Mouse (Mus musculus): ENCODE data around the gene Ubxn6.
A peak's percentile ranks its signal among the peaks of the same experiment; 100 is the strongest.
"Not testable (repeated sequence)": the region's sequence is repeated elsewhere in the genome, so short reads cannot be mapped to it uniquely, and the experiment has no call there.

Ubxn6 gene

GRCm38 (mm10) chr17:56100811-56101210, 26.0 kb upstream of the Ubxn6 start:
- DNase-seq, result no peak

DNA sequence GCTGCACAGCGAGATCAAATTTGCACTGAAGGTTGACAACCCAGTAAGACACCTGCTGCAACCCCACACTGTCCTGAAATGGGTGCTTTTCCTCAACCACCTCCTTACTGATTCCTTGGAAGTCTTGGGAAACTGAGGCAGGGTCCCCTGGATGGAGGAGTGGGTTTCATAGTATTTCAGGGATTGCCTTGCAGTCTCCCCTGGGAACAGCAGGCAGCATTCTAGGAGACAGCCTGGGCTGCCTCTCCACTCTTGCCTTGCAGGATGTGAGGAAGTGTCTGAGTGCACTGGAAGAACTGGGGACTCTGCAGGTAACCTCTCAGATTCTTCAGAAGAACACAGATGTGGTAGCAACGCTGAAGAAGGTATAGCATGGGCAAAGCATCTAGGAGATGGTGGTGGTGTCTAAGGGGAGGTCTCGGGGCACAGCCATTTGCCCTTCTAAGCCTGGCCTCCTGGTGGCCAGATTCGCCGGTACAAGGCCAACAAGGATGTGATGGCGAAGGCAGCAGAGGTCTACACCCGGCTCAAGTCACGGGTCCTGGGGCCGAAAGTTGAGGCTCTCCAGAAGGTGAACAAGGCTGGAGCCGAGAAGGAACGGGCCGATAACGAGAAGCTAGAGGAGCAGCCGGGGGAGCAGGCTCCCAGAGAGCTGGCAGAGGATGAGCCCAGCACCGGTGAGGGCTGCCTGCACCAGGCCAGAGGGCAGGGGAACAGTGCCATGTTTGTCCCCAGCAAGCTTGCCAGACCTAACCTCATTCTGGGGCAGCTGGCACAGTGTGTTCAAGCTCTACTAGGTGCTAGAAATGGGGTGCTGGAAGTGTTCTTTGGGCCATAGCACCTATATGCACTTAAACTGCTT, 24.1 kb upstream of the Ubxn6 start:
- DNase-seq, result no peak

DNA sequence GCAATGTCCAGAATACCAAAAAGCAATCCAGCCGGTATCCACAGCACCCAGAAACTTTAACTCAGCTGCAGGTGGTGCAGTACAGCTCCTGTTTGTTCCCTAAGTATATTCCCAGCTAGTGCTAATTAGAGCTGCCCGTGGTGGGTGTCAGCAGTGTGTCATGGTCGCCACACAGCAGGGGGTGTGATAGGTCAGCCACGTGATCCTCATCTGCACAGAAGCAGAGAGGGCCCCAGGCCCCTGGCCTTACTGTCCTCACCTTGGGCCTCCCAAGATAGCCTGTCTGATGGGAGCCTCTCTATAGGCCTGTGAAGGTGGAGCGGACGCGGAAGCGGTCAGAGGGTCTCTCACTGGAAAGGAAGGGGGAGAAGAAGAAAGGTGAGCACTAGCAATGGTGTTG, 23.4 kb upstream of the Ubxn6 start:
- DNase-seq, result no peak

- DNase-seq, result no peak
Measured at GRCm38 (mm10) chr17:56096883-56097282, 22.1 kb upstream of the Ubxn6 start.

- DNase-seq, result no peak
Measured at GRCm38 (mm10) chr17:56092794-56093193, 18.0 kb upstream of the Ubxn6 start.

GRCm38 (mm10) chr17:56092312-56092711, 17.5 kb upstream of the Ubxn6 start:
- DNase-seq, result no peak

- peak; percentile 30 for DNase-seq
Measured at GRCm38 (mm10) chr17:56080781-56081585, 6.2 kb upstream of the Ubxn6 start.

GRCm38 (mm10) chr17:56079921-56080320, 5.1 kb upstream of the Ubxn6 start:
- peak; percentile 45 for DNase-seq

GRCm38 (mm10) chr17:56078880-56079795, 4.3 kb upstream of the Ubxn6 start, which contains the start of gene Hdgfl2:
Hdgfl2 (plus strand) TSS chr17:56079634.
- DNase-seq, result peak; percentile 100

GRCm38 (mm10) chr17:56078361-56078760, 3.5 kb upstream of the Ubxn6 start:
- DNase-seq, result peak; percentile 53

DNA sequence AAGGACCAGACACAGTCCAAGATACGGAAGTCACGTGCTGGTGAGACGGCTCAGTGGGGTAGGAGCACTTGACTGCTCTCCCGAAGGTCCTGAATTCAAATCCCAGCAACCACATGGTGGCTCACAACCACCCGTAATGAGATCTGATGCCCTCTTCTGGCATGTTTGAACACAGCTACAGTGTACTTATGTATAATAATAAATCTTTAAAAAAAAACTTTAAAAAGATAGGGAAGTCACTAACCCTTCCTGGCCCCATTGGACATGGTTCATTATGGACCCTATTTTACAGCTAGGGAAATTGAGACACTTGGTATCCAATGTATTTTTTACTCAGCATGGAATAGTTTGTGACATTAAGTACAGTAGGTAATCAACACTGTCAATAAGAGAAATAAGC, 2.7 kb upstream of the Ubxn6 start:
- no peak for DNase-seq

GRCm38 (mm10) chr17:56074097-56074826, 566 bp downstream of the Ubxn6 start:
- DNase-seq, result peak; percentile 90

- no peak for DNase-seq
Measured at GRCm38 (mm10) chr17:56072243-56072642, 2.6 kb downstream of the Ubxn6 start.

- no peak for DNase-seq
Measured at GRCm38 (mm10) chr17:56071126-56071525, 3.7 kb downstream of the Ubxn6 start.

GRCm38 (mm10) chr17:56069066-56069465, 5.8 kb downstream of the Ubxn6 start:
- DNase-seq, result no peak

DNA sequence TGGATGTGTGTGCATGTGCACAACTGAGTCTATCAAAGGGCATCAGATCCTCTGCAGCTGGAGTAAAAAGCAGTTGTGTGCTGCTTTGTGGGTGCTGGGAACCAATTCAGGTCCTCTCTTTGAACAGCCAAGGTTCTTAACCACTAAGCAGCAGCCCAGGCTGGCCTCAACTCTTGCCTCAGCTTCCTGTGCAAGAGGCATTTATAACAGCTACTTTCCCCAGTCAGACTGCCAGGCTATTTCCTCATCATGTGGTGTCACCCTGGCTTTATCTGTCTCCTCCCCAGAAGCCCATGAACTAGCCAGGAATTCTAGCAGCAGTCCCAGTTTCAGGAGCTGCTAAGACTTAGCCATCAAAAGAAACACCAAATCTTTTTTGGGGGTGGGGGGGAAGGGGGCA, 8.4 kb downstream of the Ubxn6 start:
- DNase-seq, result no peak

GRCm38 (mm10) chr17:56065715-56066114, 9.1 kb downstream of the Ubxn6 start:
- DNase-seq, result not testable (repeated sequence)

GRCm38 (mm10) chr17:56062081-56062480, 12.7 kb downstream of the Ubxn6 start:
- no peak for DNase-seq

- DNase-seq, result no peak
Measured at GRCm38 (mm10) chr17:56057381-56058120, 17.3 kb downstream of the Ubxn6 start.

DNA sequence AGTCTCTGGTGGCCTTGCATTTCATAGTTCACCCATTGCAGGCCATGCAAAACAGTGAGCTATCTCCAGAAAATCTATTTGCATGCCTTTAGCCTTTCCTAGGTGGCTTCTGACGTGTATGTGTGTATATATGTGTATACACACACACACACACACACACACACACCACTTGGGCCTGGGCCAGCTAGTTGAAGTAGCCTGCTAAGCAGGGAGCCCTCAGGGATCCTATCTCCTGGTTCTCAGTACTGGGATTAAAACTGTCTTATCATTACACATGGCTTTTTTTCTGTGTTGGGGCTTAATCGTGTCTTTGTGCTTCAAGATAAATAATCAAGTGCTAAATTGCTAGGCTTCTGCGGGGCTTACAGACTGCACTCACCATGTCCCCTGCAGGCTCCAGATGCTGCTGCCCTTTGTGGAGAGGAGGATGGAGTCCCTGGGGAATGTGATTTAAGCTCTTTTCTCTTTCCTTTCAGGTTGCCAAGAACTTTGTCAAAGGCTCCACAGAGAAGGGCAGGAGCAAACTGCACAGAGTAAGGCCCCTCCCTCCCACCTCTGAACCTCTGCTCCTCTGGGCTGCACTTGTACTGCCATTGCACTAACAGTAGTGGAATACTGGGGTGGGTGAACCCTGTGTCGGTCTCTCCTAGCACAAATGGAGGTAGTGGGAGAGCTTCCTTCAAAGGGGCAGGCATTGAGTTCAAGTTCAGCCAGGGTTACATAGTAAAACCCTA, 18.7 kb downstream of the Ubxn6 start:
- DNase-seq, result no peak

DNA sequence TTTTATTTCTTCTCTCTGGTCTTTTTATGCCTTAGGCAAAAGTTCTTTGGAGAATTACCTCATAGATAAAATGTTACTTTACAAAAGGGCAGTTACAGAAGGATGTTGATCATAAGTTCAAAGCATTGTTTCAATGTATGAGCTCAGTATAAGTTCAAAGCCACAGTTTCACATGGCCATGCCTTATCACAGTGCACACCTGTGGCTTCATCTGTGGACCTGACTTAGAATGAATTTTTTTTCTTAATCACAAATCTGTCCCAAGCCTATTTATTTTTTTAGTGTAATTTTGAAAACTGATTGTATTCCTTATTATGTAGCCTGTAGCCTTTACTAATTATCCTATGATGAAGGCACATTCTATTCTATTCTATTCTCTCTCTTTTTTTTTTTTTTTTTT, 19.9 kb downstream of the Ubxn6 start:
- no peak for DNase-seq

Measured in kidney, adult 9 months (tissue).